ENCODE assay signal across 12 mouse cellular contexts in the genomic region with DNA sequence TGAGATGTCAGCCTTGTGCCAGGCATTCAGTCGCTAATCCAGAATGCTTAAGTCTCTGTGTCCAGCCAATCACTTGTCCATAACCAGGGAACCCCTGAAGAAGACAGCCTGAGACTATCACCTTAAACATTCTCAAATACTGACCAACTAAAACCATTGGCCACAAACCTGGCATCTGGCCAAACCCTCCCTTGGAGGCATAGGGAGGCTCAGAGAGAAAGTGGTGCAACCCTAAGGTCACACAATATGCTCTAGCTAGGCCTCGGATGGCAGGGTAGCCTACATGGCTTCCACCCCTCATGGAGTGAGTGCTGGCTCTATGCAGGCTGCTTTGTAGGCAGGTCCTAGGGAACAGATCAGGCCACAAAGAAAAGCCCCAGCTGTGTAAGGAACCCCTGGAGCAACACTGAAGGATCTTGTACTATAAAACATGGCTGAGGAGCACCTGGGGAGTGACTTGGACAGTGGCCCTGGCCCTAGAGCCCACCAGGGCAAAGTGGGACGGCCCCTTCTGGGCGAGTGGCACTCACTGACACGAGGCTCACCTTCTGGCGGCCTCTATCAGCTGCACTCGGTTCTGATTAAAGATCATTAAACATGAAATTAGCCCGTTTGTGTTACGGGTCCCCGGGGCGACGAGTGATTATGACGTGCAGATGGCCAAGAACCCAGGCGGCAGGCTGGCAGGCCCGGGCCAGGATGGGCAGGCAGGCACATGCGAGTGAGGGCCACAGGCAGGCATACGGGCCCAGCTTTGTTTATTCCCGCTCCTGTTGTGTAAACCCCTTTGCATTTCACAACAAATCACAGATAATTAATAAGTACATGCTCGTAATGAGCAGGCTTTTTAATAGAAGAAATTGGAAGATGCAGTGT. TPM values are rescaled to one million over a fixed set of nuclear protein-coding genes. Genes with fewer than 3 reads are reported as not detected.
DNase-seq lines count a peak whose midpoint lies in the region; ATAC-seq and TF ChIP-seq lines count a peak whose summit lies in the region.
"Had no signal": no experiment of that assay in that cellular context is flagged by ENCODE, and none has a peak within 500 bp of the region (broad histone marks: within the 10 kb centered on the region; RNA-seq: fewer than 3 reads in every experiment).

No protein-coding gene starts in this region.

- H3K4me3 ChIP-seq in midbrain, embryonic 12.5 days, result no peak overlapping the region
- no peak overlapping the region for H3K4me3 ChIP-seq in midbrain, embryonic 10.5 days
- no peak overlapping the region for H3K4me3 ChIP-seq in forebrain, embryonic 13.5 days
- H3K4me3 ChIP-seq in midbrain, postnatal 0 days (ENCODE audit: low read depth, low read length), result no peak overlapping the region
- H3K4me3 ChIP-seq in kidney, embryonic 15.5 days (replicated peaks), result no peak overlapping the region

- no peak for TF ChIP-seq CTCF in midbrain, postnatal 0 days (IDR thresholded peaks at IDR 0.05)

- peak; percentile 31 for DNase-seq in adrenal gland, postnatal 14 days
- no peak for DNase-seq in adrenal gland, adult 2 months
- DNase-seq in midbrain, embryonic 10.5 days (ENCODE audit: low spot score), result no peak
- no peak for DNase-seq in midbrain, postnatal 0 days (ENCODE audit: low spot score)
- DNase-seq in thymus, postnatal 4 days, result no peak
- DNase-seq: gastrocnemius, postnatal 36 days; heart, postnatal 36 days; kidney, postnatal 25 days; liver, postnatal 0 days had no signal

- H3K4me1 ChIP-seq in midbrain, embryonic 12.5 days, result peaks cover 38% of the 10 kb centered on the region
- H3K4me1 ChIP-seq in midbrain, embryonic 10.5 days, result peaks cover 18% of the 10 kb centered on the region
- peaks cover 72% of the 10 kb centered on the region for H3K4me1 ChIP-seq in forebrain, embryonic 13.5 days
- 0 out of 2 replicates have a peak, but pooled peaks cover 3% of the 10 kb centered on the region for H3K4me1 ChIP-seq in midbrain, postnatal 0 days (ENCODE audit: insufficient read depth, low read length)
- H3K4me1 ChIP-seq in kidney, embryonic 15.5 days, result peaks cover 26% of the 10 kb centered on the region

- no peak for ATAC-seq in midbrain, embryonic 12.5 days (ENCODE audit: low FRiP score, low read depth)
- ATAC-seq in forebrain, embryonic 13.5 days, result peak; percentile 33; the same call in 1 of the 2 replicates
- no peak for ATAC-seq in midbrain, postnatal 0 days (ENCODE audit: low FRiP score)
- ATAC-seq in kidney, embryonic 15.5 days (replicated peaks; ENCODE audit: low FRiP score), result no peak
- ATAC-seq: liver, postnatal 0 days had no signal

- peak overlapping the region; percentile 58; the same call in 1 of the 2 replicates for H3K27ac ChIP-seq in midbrain, embryonic 12.5 days (replicated peaks)
- no peak overlapping the region for H3K27ac ChIP-seq in midbrain, embryonic 10.5 days (replicated peaks)
- H3K27ac ChIP-seq in forebrain, embryonic 13.5 days, result peak overlapping the region; percentile 70
- H3K27ac ChIP-seq in midbrain, postnatal 0 days (ENCODE audit: low read depth, low read length), result peak overlapping the region; percentile 34; the same call in 1 of the 2 replicates
- H3K27ac ChIP-seq in kidney, embryonic 15.5 days, result no peak overlapping the region

- no peaks in the 10 kb centered on the region for H3K27me3 ChIP-seq in midbrain, embryonic 12.5 days
- H3K27me3 ChIP-seq in midbrain, embryonic 10.5 days (ENCODE audit: low read depth, poor library complexity, severe bottlenecking), result no peaks in the 10 kb centered on the region
- no peaks in the 10 kb centered on the region for H3K27me3 ChIP-seq in forebrain, embryonic 13.5 days
- no peaks in the 10 kb centered on the region for H3K27me3 ChIP-seq in midbrain, postnatal 0 days (ENCODE audit: insufficient read depth, low read length)
- H3K27me3 ChIP-seq in kidney, embryonic 15.5 days, result peaks cover 6% of the 10 kb centered on the region; the same call in 1 of the 2 replicates

- no peaks in the 10 kb centered on the region for H3K36me3 ChIP-seq in midbrain, embryonic 12.5 days
- H3K36me3 ChIP-seq in midbrain, embryonic 10.5 days, result no peaks in the 10 kb centered on the region
- no peaks in the 10 kb centered on the region for H3K36me3 ChIP-seq in forebrain, embryonic 13.5 days (ENCODE audit: poor library complexity, severe bottlenecking)
- H3K36me3 ChIP-seq in midbrain, postnatal 0 days (ENCODE audit: insufficient read depth, low read length), result no peaks in the 10 kb centered on the region
- no peaks in the 10 kb centered on the region for H3K36me3 ChIP-seq in kidney, embryonic 15.5 days

- H3K9me3 ChIP-seq in midbrain, embryonic 12.5 days, result no peaks in the 10 kb centered on the region
- H3K9me3 ChIP-seq in midbrain, embryonic 10.5 days (replicated peaks), result no peaks in the 10 kb centered on the region
- no peaks in the 10 kb centered on the region for H3K9me3 ChIP-seq in forebrain, embryonic 13.5 days (replicated peaks)
- H3K9me3 ChIP-seq in midbrain, postnatal 0 days (ENCODE audit: low read length), result no peaks in the 10 kb centered on the region
- no peaks in the 10 kb centered on the region for H3K9me3 ChIP-seq in kidney, embryonic 15.5 days (replicated peaks)

- no peak overlapping the region for H3K4me2 ChIP-seq in midbrain, embryonic 12.5 days (replicated peaks)
- no peak overlapping the region for H3K4me2 ChIP-seq in forebrain, embryonic 13.5 days
- no peak overlapping the region for H3K4me2 ChIP-seq in midbrain, postnatal 0 days (ENCODE audit: low read depth, low read length, poor library complexity, severe bottlenecking)
- H3K4me2 ChIP-seq in kidney, embryonic 15.5 days, result no peak overlapping the region

- 77% methylated on average over 19 of the region's 19 CpGs for WGBS in midbrain, embryonic 12.5 days
- 87% methylated on average over 19 of the region's 19 CpGs for WGBS in midbrain, embryonic 10.5 days
- WGBS in forebrain, embryonic 13.5 days, result 47% methylated on average over 19 of the region's 19 CpGs
- WGBS in midbrain, postnatal 0 days, result 60% methylated on average over 19 of the region's 19 CpGs
- WGBS in kidney, embryonic 15.5 days, result 81% methylated on average over 19 of the region's 19 CpGs

- H3K9ac ChIP-seq in midbrain, embryonic 12.5 days (replicated peaks), result no peak overlapping the region
- H3K9ac ChIP-seq in forebrain, embryonic 13.5 days, result no peak overlapping the region
- no peak overlapping the region; the same call in 1 of the 2 replicates for H3K9ac ChIP-seq in midbrain, postnatal 0 days (replicated peaks; ENCODE audit: low read length, poor library complexity, severe bottlenecking)
- no peak overlapping the region for H3K9ac ChIP-seq in kidney, embryonic 15.5 days
- H3K9ac ChIP-seq: liver, postnatal 0 days had no signal

RNA-seq across cellular contexts. Expression of a gene that starts 28.8 kb away (rescaled TPM):
- total RNA-seq in adrenal gland, postnatal 14 days (2021), result 36.1 and 36.9 TPM in 2 replicates
- total RNA-seq in adrenal gland, adult 2 months (2021), result 10 to 100 TPM; 43.2 to 48.1 TPM
- 84.2 and 96.5 TPM in 2 replicates for polyA plus RNA-seq in adrenal gland, adult 2 months (2012; rRNA removed)
- polyA plus RNA-seq in midbrain, embryonic 12.5 days (2016; fragmentation: Nextera tagmentation; extraction: Ambion mirVana), result 43.6 TPM in 2 replicates
- 38.6 and 39.5 TPM in 2 replicates for polyA plus RNA-seq in midbrain, embryonic 10.5 days (2016; fragmentation: Nextera tagmentation; extraction: Ambion mirVana)
- 36.9 TPM in 2 replicates for polyA plus RNA-seq in forebrain, embryonic 13.5 days (2015; fragmentation: Nextera tagmentation; extraction: Ambion mirVana)
- total RNA-seq in midbrain, postnatal 0 days (2014; rRNA removed), result 57.8 and 70.4 TPM in 2 replicates
- polyA plus RNA-seq in midbrain, postnatal 0 days (2015; fragmentation: Nextera tagmentation; extraction: Ambion mirVana), result 51.9 and 53.6 TPM in 2 replicates
- 45.0 and 49.4 TPM in 2 replicates for polyA plus RNA-seq in kidney, embryonic 15.5 days (2015; fragmentation: Nextera tagmentation; extraction: Ambion mirVana)

RNA-seq across cellular contexts. Expression of a gene that starts 37.1 kb away (rescaled TPM):
- 14.0 and 17.4 TPM in 2 replicates for total RNA-seq in adrenal gland, postnatal 14 days (2021)
- total RNA-seq in adrenal gland, adult 2 months (2021), result 10 to 100 TPM; 14.6 to 22.0 TPM
- 59.1 and 68.0 TPM in 2 replicates for polyA plus RNA-seq in adrenal gland, adult 2 months (2012; rRNA removed)
- polyA plus RNA-seq in midbrain, embryonic 12.5 days (2016; fragmentation: Nextera tagmentation; extraction: Ambion mirVana), result 19.3 and 19.4 TPM in 2 replicates
- polyA plus RNA-seq in midbrain, embryonic 10.5 days (2016; fragmentation: Nextera tagmentation; extraction: Ambion mirVana), result 20.5 and 22.6 TPM in 2 replicates
- 23.2 and 25.7 TPM in 2 replicates for polyA plus RNA-seq in forebrain, embryonic 13.5 days (2015; fragmentation: Nextera tagmentation; extraction: Ambion mirVana)
- total RNA-seq in midbrain, postnatal 0 days (2014; rRNA removed), result 39.0 and 50.8 TPM in 2 replicates
- 50.0 and 58.1 TPM in 2 replicates for polyA plus RNA-seq in midbrain, postnatal 0 days (2015; fragmentation: Nextera tagmentation; extraction: Ambion mirVana)
- polyA plus RNA-seq in kidney, embryonic 15.5 days (2015; fragmentation: Nextera tagmentation; extraction: Ambion mirVana), result 31.5 and 33.9 TPM in 2 replicates

RNA-seq across cellular contexts. Expression of a gene that starts 37.1 kb away (rescaled TPM):
- 21.5 and 22.2 TPM in 2 replicates for total RNA-seq in adrenal gland, postnatal 14 days (2021)
- 10 to 100 TPM; 27.9 to 31.5 TPM for total RNA-seq in adrenal gland, adult 2 months (2021)
- 24.2 and 31.9 TPM in 2 replicates for polyA plus RNA-seq in adrenal gland, adult 2 months (2012; rRNA removed)
- 48.1 and 48.4 TPM in 2 replicates for polyA plus RNA-seq in midbrain, embryonic 12.5 days (2016; fragmentation: Nextera tagmentation; extraction: Ambion mirVana)
- polyA plus RNA-seq in midbrain, embryonic 10.5 days (2016; fragmentation: Nextera tagmentation; extraction: Ambion mirVana), result 37.1 and 40.4 TPM in 2 replicates
- polyA plus RNA-seq in forebrain, embryonic 13.5 days (2015; fragmentation: Nextera tagmentation; extraction: Ambion mirVana), result 59.0 and 61.9 TPM in 2 replicates
- total RNA-seq in midbrain, postnatal 0 days (2014; rRNA removed), result 55.5 and 68.7 TPM in 2 replicates
- 60.0 and 66.5 TPM in 2 replicates for polyA plus RNA-seq in midbrain, postnatal 0 days (2015; fragmentation: Nextera tagmentation; extraction: Ambion mirVana)
- polyA plus RNA-seq in kidney, embryonic 15.5 days (2015; fragmentation: Nextera tagmentation; extraction: Ambion mirVana), result 44.4 and 46.8 TPM in 2 replicates

RNA-seq across cellular contexts. Expression of a gene that starts 42.2 kb away (rescaled TPM):
- total RNA-seq in adrenal gland, postnatal 14 days (2021), result 0.19 and 0.38 TPM in 2 replicates
- under 1 TPM; 0.45 to 0.52 TPM for total RNA-seq in adrenal gland, adult 2 months (2021)
- polyA plus RNA-seq in adrenal gland, adult 2 months (2012; rRNA removed), result 0.37 and 0.61 TPM in 2 replicates
- 1.1 and 2.6 TPM in 2 replicates for polyA plus RNA-seq in midbrain, embryonic 12.5 days (2016; fragmentation: Nextera tagmentation; extraction: Ambion mirVana)
- 0.75 and 1.1 TPM in 2 replicates for polyA plus RNA-seq in midbrain, embryonic 10.5 days (2016; fragmentation: Nextera tagmentation; extraction: Ambion mirVana)
- polyA plus RNA-seq in forebrain, embryonic 13.5 days (2015; fragmentation: Nextera tagmentation; extraction: Ambion mirVana), result 2.0 and 4.0 TPM in 2 replicates
- 3.3 and 4.2 TPM in 2 replicates for total RNA-seq in midbrain, postnatal 0 days (2014; rRNA removed)
- polyA plus RNA-seq in midbrain, postnatal 0 days (2015; fragmentation: Nextera tagmentation; extraction: Ambion mirVana), result 4.9 and 5.0 TPM in 2 replicates
- polyA plus RNA-seq in kidney, embryonic 15.5 days (2015; fragmentation: Nextera tagmentation; extraction: Ambion mirVana), result 1.2 and 2.9 TPM in 2 replicates
- total RNA-seq: gastrocnemius, postnatal 36 days; heart, postnatal 36 days had no signal

RNA-seq across cellular contexts. Expression of a gene that starts 46.5 kb away (rescaled TPM):
- 22.9 and 26.2 TPM in 2 replicates for total RNA-seq in adrenal gland, postnatal 14 days (2021)
- 10 to 100 TPM; 15.5 to 18.6 TPM for total RNA-seq in adrenal gland, adult 2 months (2021)
- polyA plus RNA-seq in adrenal gland, adult 2 months (2012; rRNA removed), result 15.3 and 16.7 TPM in 2 replicates
- 43.6 and 48.9 TPM in 2 replicates for polyA plus RNA-seq in midbrain, embryonic 12.5 days (2016; fragmentation: Nextera tagmentation; extraction: Ambion mirVana)
- polyA plus RNA-seq in midbrain, embryonic 10.5 days (2016; fragmentation: Nextera tagmentation; extraction: Ambion mirVana), result 54.2 and 54.8 TPM in 2 replicates
- 39.3 and 43.2 TPM in 2 replicates for polyA plus RNA-seq in forebrain, embryonic 13.5 days (2015; fragmentation: Nextera tagmentation; extraction: Ambion mirVana)
- 21.1 and 25.7 TPM in 2 replicates for total RNA-seq in midbrain, postnatal 0 days (2014; rRNA removed)
- polyA plus RNA-seq in midbrain, postnatal 0 days (2015; fragmentation: Nextera tagmentation; extraction: Ambion mirVana), result 33.4 and 36.6 TPM in 2 replicates
- polyA plus RNA-seq in kidney, embryonic 15.5 days (2015; fragmentation: Nextera tagmentation; extraction: Ambion mirVana), result 61.7 and 63.4 TPM in 2 replicates

Comparison
In these comparisons a context has a peak if more than half of its experiments do, and no peak if none do; other contexts are left out.
1. H3K27ac ChIP-seq: peak in midbrain, embryonic 12.5 days (single experiment), forebrain, embryonic 13.5 days (single experiment) and midbrain, postnatal 0 days (single experiment); none in midbrain, embryonic 10.5 days (single experiment) and kidney, embryonic 15.5 days (single experiment).